Mouse (Mus musculus) left cerebral cortex, adult 9 months (tissue): ENCODE measurements around the gene Egfl7.

Source experiments
- DNase-seq, 2 experiments: peaks; one replicate each; pipeline ENCODE4 v3.0.0; 2022; ENCODE audit warnings: low spot score in 2 of 2

The Egfl7 gene

GRCm38 (mm10) chr2:26593211-26594021, 13.6 kb downstream of the Egfl7 start:
- no peak for DNase-seq

- DNase-seq = peak in 1 of 2 experiments; percentile 49
These were observed 14.2 kb downstream of the Egfl7 start for GRCm38 (mm10) chr2:26594022-26594346.

GRCm38 (mm10) chr2:26594461-26594933, 14.7 kb downstream of the Egfl7 start:
- DNase-seq = no peak

- no peak for DNase-seq
These were observed 15.3 kb downstream of the Egfl7 start for GRCm38 (mm10) chr2:26594934-26595724.

GRCm38 (mm10) chr2:26595725-26596435, 16.1 kb downstream of the Egfl7 start:
- DNase-seq = no peak

- no peak for DNase-seq
These were observed 17.1 kb downstream of the Egfl7 start for GRCm38 (mm10) chr2:26596898-26597297.

GRCm38 (mm10) chr2:26597810-26598209, 18.0 kb downstream of the Egfl7 start:
- DNase-seq = no peak

GRCm38 (mm10) chr2:26598462-26598861, 18.6 kb downstream of the Egfl7 start:
- no peak for DNase-seq

- no peak for DNase-seq
These were observed 20.2 kb downstream of the Egfl7 start for GRCm38 (mm10) chr2:26599965-26600364.

GRCm38 (mm10) chr2:26600664-26601063, 20.9 kb downstream of the Egfl7 start:
- no peak for DNase-seq

GRCm38 (mm10) chr2:26601595-26601994, 21.8 kb downstream of the Egfl7 start:
- no peak for DNase-seq

GRCm38 (mm10) chr2:26602631-26603030, 22.8 kb downstream of the Egfl7 start:
- DNase-seq = no peak

GRCm38 (mm10) chr2:26603159-26603558, 23.3 kb downstream of the Egfl7 start:
- DNase-seq = no peak

GRCm38 (mm10) chr2:26603720-26604671, 24.2 kb downstream of the Egfl7 start, which contains the start of gene Agpat2:
Gene Agpat2, minus strand, starts transcription at chr2:26604417.
- peak in 1 of 2 experiments; percentile 23 for DNase-seq

GRCm38 (mm10) chr2:26605331-26605730, 25.5 kb downstream of the Egfl7 start:
- no peak for DNase-seq

- no peak for DNase-seq
These were observed 26.8 kb downstream of the Egfl7 start for GRCm38 (mm10) chr2:26606579-26606978.

GRCm38 (mm10) chr2:26607056-26607910, 27.5 kb downstream of the Egfl7 start:
- no peak for DNase-seq

GRCm38 (mm10) chr2:26608781-26609180, 29.0 kb downstream of the Egfl7 start:
- no peak for DNase-seq

GRCm38 (mm10) chr2:26609261-26609661, 29.4 kb downstream of the Egfl7 start:
- no peak for DNase-seq

GRCm38 (mm10) chr2:26610526-26610925, 30.7 kb downstream of the Egfl7 start:
- no peak for DNase-seq
